Mouse (Mus musculus) lung, embryonic 15.5 days (tissue): ENCODE data around the gene Tusc2. TPM values are rescaled to one million over a fixed set of nuclear protein-coding genes. Genes with fewer than 3 reads are reported as not detected.
"Not testable (repeated sequence)": the region's sequence is repeated elsewhere in the genome, so short reads cannot be mapped to it uniquely, and the experiment has no call there.

Experiments used
- ATAC-seq: fragments of 200-750 bp; cut with Nextera tagmentation; 2 replicates; pipeline ENCODE4 v1.8.0; 2017; ENCODE audit warnings: moderate number of reproducible peaks, borderline replicate concordance; ENCODE audit not compliant: low FRiP score, low TSS enrichment; ENCODE audit errors: extremely low read depth
- H3K27ac ChIP-seq: fragments of 300-500 bp; sonication (generic); 2 replicates; pipeline ENCODE4 v1.5.1; 2015; ENCODE audit warnings: moderate library complexity, mild to moderate bottlenecking, inconsistent platforms
- H3K27me3 ChIP-seq: fragments of 300-500 bp; sonication (generic); 2 replicates; pipeline ENCODE4 v1.6.1; 2015; ENCODE audit warnings: inconsistent platforms
- H3K36me3 ChIP-seq: fragments of 300-500 bp; sonication (generic); 2 replicates; pipeline ENCODE4 v1.6.1; 2015; ENCODE audit warnings: inconsistent platforms
- H3K4me1 ChIP-seq: fragments of 300-500 bp; sonication (generic); 2 replicates; pipeline ENCODE4 v1.6.1; 2015; ENCODE audit warnings: inconsistent platforms
- H3K4me2 ChIP-seq: fragments of 300-500 bp; sonication (generic); 2 replicates; pipeline ENCODE4 v1.6.1; 2015; ENCODE audit warnings: inconsistent platforms, mild to moderate bottlenecking, moderate library complexity
- H3K4me3 ChIP-seq: fragments of 300-500 bp; sonication (generic); 2 replicates; pipeline ENCODE4 v1.5.1; 2015; ENCODE audit warnings: mild to moderate bottlenecking, inconsistent platforms
- H3K9ac ChIP-seq: fragments of 300-500 bp; sonication (generic); 2 replicates; pipeline ENCODE4 v1.6.1; 2015; ENCODE audit warnings: inconsistent platforms
- H3K9me3 ChIP-seq: fragments of 300-500 bp; sonication (generic); 2 replicates; pipeline ENCODE4 v1.6.1; 2016; ENCODE audit warnings: inconsistent platforms
- WGBS: fragments of 180-500 bp; shearing (Covaris S2); methylation state at CpG from one replicate; pipeline ENCODE4 v1.1.7; 2015; 5-methylcytosine and 5-hydroxymethylcytosine counted together
- polyA plus RNA-seq: library from polyadenylated mRNA; unstranded; fragments of >200 nt; fragmentation: Nextera tagmentation; extraction: Ambion mirVana; gene quantifications from 2 replicates; pipeline ENCODE4 v1.2.1, GENCODE M21; 2015

The Tusc2 gene
- polyA plus RNA-seq, 1 experiment from 2014 or later: 37.7 TPM

DNA sequence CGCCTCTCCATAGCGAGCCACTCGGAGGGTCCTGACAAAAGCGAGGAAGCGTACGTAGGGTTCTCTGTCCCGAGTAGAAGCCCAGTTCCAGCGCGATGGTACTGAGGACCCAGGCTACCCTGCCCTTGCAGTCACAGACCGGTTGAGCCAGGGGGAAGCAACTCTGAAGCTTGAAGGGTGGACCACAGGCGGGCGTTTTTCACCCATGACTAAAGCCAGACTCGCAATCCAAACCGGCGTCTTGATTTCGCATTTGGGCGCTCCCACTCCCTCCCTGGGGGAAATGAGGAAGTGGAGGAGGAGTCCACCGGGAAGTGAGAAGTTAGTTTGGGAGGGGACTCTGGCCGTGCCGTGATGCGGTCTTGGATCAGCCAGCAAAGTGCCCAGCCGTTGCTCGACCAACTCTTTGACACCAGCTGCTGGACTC, 8.0 kb upstream of the Tusc2 start:
- Histone ChIP-seq H3K27me3 (no peaks in the 10 kb centered on the region), H3K4me1 (peaks cover 56% of the 10 kb centered on the region), H3K4me3 (peak overlapping the region; percentile 78), H3K9me3 (no peaks in the 10 kb centered on the region), H3K36me3 (peaks cover 33% of the 10 kb centered on the region), H3K27ac (peak overlapping the region; percentile 98), H3K4me2 (peak overlapping the region; percentile 96), H3K9ac (peak overlapping the region; percentile 85)
- under 1% methylated on average over 23 of the region's 23 CpGs for WGBS
- ATAC-seq: peak; percentile 33

DNA sequence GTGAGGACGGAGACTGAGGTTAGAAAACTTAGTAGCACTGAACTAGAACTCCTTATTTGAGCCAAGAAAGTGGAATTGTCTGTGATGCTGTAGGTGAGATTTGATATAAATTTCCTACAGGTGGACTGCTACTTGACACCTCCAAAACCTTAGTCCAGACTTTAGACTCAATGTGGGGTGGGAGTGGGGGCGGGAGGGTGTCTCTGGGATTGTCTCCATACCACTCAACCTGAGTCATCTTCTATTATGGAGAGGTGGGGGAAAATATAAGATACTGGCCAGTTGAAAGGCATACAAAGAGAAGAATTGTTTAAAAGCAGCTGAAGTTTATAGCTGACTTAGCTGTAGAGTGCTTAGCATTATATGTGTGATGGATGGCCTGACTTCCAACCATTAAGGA, 7.4 kb upstream of the Tusc2 start:
- WGBS: 23% methylated on average over 2 of the region's 2 CpGs
- H3K27me3 ChIP-seq: no peaks in the 10 kb centered on the region
- ATAC-seq: no peak

GRCm38 (mm10) chr9:107556346-107556745, 6.7 kb upstream of the Tusc2 start:
- peaks cover 43% of the 10 kb centered on the region for H3K4me1 ChIP-seq
- H3K36me3 ChIP-seq: peaks cover 46% of the 10 kb centered on the region
- no peaks in the 10 kb centered on the region for H3K27me3 ChIP-seq
- no peaks in the 10 kb centered on the region for H3K9me3 ChIP-seq
- WGBS: 67% methylated on average over 3 of the region's 3 CpGs
- peak overlapping the region; percentile 85; the same call in 1 of the 2 replicates for H3K9ac ChIP-seq
- 0 out of 2 replicates have a peak overlapping the region, but pooled peaks have one; percentile 98 for H3K27ac ChIP-seq
- peak overlapping the region; percentile 78 for H3K4me3 ChIP-seq
- ATAC-seq: no peak
- peak overlapping the region; percentile 96 for H3K4me2 ChIP-seq

More for the DNA sequence above, 7.4 kb upstream of the Tusc2 start:
- H3K9ac ChIP-seq: peak overlapping the region; percentile 85
- peak overlapping the region; percentile 98 for H3K27ac ChIP-seq
- H3K4me3 ChIP-seq: peak overlapping the region; percentile 78
- peaks cover 40% of the 10 kb centered on the region for H3K36me3 ChIP-seq
- peak overlapping the region; percentile 96 for H3K4me2 ChIP-seq
- peaks cover 49% of the 10 kb centered on the region for H3K4me1 ChIP-seq
- no peaks in the 10 kb centered on the region for H3K9me3 ChIP-seq

DNA sequence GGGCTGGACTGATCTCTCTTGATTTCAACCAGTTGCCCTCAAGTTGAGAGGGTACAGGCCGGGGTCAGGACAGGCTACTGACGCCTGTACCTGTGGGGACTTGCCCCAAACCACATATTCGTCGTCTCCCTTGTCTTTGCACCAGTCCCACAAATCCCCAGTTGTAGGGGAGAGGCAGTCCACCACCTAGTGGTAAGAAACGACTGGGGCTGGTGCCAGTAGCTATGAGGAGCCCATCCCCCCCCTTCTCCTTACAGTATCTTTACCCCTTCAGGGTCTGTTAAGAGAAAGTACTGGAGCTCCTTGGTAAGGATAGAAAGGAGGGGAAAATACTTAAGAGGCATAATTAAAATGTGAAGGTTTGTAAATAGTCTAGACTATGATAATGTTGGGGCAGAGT, 2.5 kb downstream of the Tusc2 start:
- WGBS: 43% methylated on average over 5 of the region's 5 CpGs
- not testable (repeated sequence) for H3K9me3 ChIP-seq, H3K9ac ChIP-seq, ATAC-seq, H3K27me3 ChIP-seq
- Histone ChIP-seq H3K4me3 (peak overlapping the region; percentile 17), H3K36me3 (peaks cover 24% of the 10 kb centered on the region), H3K4me1 (peaks cover 49% of the 10 kb centered on the region), H3K27ac (0 out of 2 replicates have a peak overlapping the region, but pooled peaks have one; percentile 8), H3K4me2 (peak overlapping the region; percentile 82)

DNA sequence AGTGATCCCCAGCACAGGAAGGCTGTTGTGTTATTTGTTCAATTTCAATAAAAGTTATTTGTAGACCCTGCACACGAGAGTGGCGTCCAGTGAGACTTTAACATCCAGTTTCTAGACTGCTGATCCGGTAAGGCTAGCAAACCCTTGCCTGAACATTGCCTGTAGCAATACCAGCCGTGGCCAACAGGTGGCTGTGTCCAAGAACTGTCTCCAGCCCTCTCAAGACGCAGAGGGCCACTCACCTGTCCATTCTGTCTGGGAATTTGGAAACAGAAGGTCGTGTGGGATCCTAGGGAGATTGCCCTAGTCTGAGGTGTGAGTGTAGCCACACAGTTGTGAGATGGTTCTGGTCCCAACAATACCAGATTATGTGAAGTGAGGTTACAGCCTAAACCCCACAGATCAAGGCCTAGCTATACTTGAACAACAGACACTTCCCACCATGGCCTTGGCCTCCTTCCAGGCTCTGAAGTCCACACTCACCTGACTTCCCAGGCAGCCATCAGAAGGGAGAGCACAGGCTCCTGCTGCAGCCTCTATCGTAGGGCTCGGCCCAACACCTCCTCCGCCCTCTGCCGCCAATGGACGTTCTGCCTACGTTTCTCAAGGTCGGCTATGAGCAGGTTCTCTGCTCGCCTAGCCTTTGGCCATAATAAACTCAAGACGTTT, 3.1 kb downstream of the Tusc2 start:
- Histone ChIP-seq H3K27ac (peak overlapping the region; percentile 90), H3K4me3 (peak overlapping the region; percentile 17; the same call in 1 of the 2 replicates), H3K36me3 (peaks cover 23% of the 10 kb centered on the region), H3K4me2 (peak overlapping the region; percentile 82), H3K27me3 (no peaks in the 10 kb centered on the region), H3K4me1 (peaks cover 55% of the 10 kb centered on the region), H3K9me3 (no peaks in the 10 kb centered on the region), H3K9ac (no peak overlapping the region)
- 52% methylated on average over 15 of the region's 15 CpGs for WGBS
- no peak for ATAC-seq

DNA sequence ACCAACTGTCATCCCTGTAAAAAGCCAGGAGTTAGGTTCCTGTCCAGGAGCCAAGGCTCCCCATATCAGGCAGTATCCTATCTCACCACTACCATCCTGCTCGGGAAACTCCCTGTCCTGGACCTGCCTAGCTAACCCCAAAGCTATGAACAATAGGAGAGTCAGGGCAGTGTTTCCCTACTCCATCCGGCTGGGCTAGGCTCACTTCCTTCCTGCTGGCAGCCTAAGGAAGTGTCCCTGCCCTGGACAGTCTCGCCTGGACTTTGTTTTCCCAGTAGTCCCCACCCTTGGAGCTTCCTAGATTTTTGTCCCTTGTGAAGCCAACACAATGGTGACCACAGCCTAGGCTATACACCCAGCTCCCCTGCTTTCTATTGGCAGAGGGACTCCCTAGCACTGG, 3.8 kb downstream of the Tusc2 start:
- Histone ChIP-seq H3K4me1 (peaks cover 60% of the 10 kb centered on the region), H3K27me3 (no peaks in the 10 kb centered on the region), H3K27ac (peak overlapping the region; percentile 90), H3K9ac (no peak overlapping the region), H3K4me3 (peak overlapping the region; percentile 17; the same call in 1 of the 2 replicates), H3K9me3 (no peaks in the 10 kb centered on the region), H3K4me2 (peak overlapping the region; percentile 82; the same call in 1 of the 2 replicates), H3K36me3 (peaks cover 23% of the 10 kb centered on the region)
- ATAC-seq: peak; percentile 19
- WGBS: 72% methylated on average over 3 of the region's 3 CpGs

- no peaks in the 10 kb centered on the region for H3K27me3 ChIP-seq
- peak within 1 kb of the TSS; percentile 73 for H3K4me3 ChIP-seq
- peak within 1 kb of the TSS; percentile 66 for H3K9ac ChIP-seq
- peak within 1 kb of the TSS; percentile 90 for H3K27ac ChIP-seq
- WGBS: 8% methylated on average over 18 of the region's 18 CpGs
- H3K9me3 ChIP-seq: no peaks in the 10 kb centered on the region
- H3K4me1 ChIP-seq: peaks cover 54% of the 10 kb centered on the region
- H3K4me2 ChIP-seq: peak within 1 kb of the TSS; percentile 82
- peaks cover 27% of the 10 kb centered on the region for H3K36me3 ChIP-seq
- no peak for ATAC-seq
Observed at GRCm38 (mm10) chr9:107567702-107568319, 4.8 kb downstream of the Tusc2 start, which contains the start of gene Hyal2. Hyal2 (plus strand) TSS chr9:107567945.

- Histone ChIP-seq H3K4me2 (peak overlapping the region; percentile 73), H3K4me3 (peak overlapping the region; percentile 73), H3K9me3 (no peaks in the 10 kb centered on the region), H3K27ac (peak overlapping the region; percentile 90), H3K27me3 (no peaks in the 10 kb centered on the region), H3K9ac (peak overlapping the region; percentile 66), H3K36me3 (peaks cover 33% of the 10 kb centered on the region), H3K4me1 (peaks cover 51% of the 10 kb centered on the region)
- WGBS: 0% methylated on average over 41 of the region's 41 CpGs
- peak; percentile 85 for ATAC-seq
Observed at GRCm38 (mm10) chr9:107568331-107569261, 5.5 kb downstream of the Tusc2 start.

DNA sequence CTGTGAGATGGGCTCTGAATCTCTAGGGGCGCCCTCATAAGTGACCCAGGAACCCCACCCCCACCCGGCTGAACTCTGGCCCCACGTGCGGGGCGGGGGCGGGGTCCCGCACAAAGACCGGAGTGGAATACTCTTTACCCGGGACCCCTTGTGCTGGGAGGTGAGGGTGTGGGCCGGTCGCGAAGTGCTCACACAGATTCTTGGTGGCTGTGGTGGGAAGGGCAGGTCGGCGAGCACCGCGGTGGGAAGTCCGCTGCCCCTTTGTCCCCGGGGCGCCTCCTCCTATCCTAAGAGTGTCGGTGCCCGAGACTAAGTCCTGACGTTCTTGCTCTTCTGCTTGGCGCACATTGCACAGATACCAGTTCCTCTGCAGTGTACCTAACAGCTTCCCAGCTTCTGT, 6.2 kb downstream of the Tusc2 start:
- peak overlapping the region; percentile 73 for H3K4me3 ChIP-seq
- peaks cover 36% of the 10 kb centered on the region for H3K36me3 ChIP-seq
- H3K4me2 ChIP-seq: peak overlapping the region; percentile 73
- H3K27me3 ChIP-seq: no peaks in the 10 kb centered on the region
- H3K9me3 ChIP-seq: no peaks in the 10 kb centered on the region
- peak overlapping the region; percentile 66 for H3K9ac ChIP-seq
- peak overlapping the region; percentile 90 for H3K27ac ChIP-seq
- peaks cover 44% of the 10 kb centered on the region for H3K4me1 ChIP-seq
- ATAC-seq: peak; percentile 6; the same call in 1 of the 2 replicates
- WGBS: 0% methylated on average over 23 of the region's 23 CpGs

- WGBS: 20% methylated on average over 13 of the region's 13 CpGs
Observed at GRCm38 (mm10) chr9:107570016-107570415, 7.0 kb downstream of the Tusc2 start.

DNA sequence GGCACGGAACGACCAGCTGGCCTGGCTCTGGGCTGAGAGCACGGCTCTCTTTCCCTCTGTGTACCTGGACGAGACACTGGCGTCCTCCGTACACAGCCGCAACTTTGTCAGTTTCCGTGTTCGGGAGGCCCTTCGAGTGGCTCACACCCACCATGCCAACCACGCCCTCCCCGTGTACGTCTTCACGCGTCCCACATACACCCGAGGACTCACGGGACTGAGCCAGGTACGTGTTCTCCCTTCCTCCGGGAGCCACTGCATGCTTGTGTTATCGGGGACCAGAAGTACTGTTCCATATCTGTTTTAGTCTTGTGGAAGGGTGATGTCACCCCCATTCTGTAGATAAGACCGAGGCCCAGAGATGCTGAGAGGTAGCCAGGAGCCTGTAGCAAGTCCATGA, 7.8 kb downstream of the Tusc2 start:
- WGBS: 74% methylated on average over 21 of the region's 21 CpGs
- Histone ChIP-seq H3K27me3 (no peaks in the 10 kb centered on the region), H3K36me3 (peaks cover 35% of the 10 kb centered on the region), H3K9me3 (no peaks in the 10 kb centered on the region), H3K4me2 (peak overlapping the region; percentile 73), H3K27ac (peak overlapping the region; percentile 3; the same call in 1 of the 2 replicates), H3K9ac (peak overlapping the region; percentile 66; the same call in 1 of the 2 replicates), H3K4me1 (peaks cover 48% of the 10 kb centered on the region), H3K4me3 (peak overlapping the region; percentile 73)
- ATAC-seq: no peak

More at GRCm38 (mm10) chr9:107570016-107570415, 7.0 kb downstream of the Tusc2 start:
- H3K27ac ChIP-seq: peak overlapping the region; percentile 90
- H3K27me3 ChIP-seq: no peaks in the 10 kb centered on the region
- H3K4me3 ChIP-seq: peak overlapping the region; percentile 73
- peak overlapping the region; percentile 73 for H3K4me2 ChIP-seq
- H3K36me3 ChIP-seq: peaks cover 38% of the 10 kb centered on the region
- ATAC-seq: no peak
- H3K9ac ChIP-seq: peak overlapping the region; percentile 66
- no peaks in the 10 kb centered on the region for H3K9me3 ChIP-seq
- H3K4me1 ChIP-seq: peaks cover 44% of the 10 kb centered on the region
